Mouse (Mus musculus) adrenal gland (tissue): ENCODE results near the gene Camta1.

Source experiments
- intact Hi-C: fragments of 180-260 bp; cut with DNase I; formaldehyde crosslinking; loops from one replicate; pipeline ENCODE4 v1.15.1; 2025

Gene Camta1

GRCm38 (mm10) chr4:151694531-151694930 is 167.1 kb downstream of the Camta1 start:
- intact Hi-C loops, result no loop called here

- intact Hi-C loops, result no loop called here
Observed at GRCm38 (mm10) chr4:151694047-151694446, 167.6 kb downstream of the Camta1 start.

GRCm38 (mm10) chr4:151690041-151690440 is 171.6 kb downstream of the Camta1 start:
- intact Hi-C loops, result no loop called here

- intact Hi-C loops, result no loop called here
Observed at GRCm38 (mm10) chr4:151688206-151688605, 173.5 kb downstream of the Camta1 start.

- intact Hi-C loops, result no loop called here
Observed at GRCm38 (mm10) chr4:151684596-151684995, 177.1 kb downstream of the Camta1 start.

GRCm38 (mm10) chr4:151682831-151683488 is 178.7 kb downstream of the Camta1 start:
- intact Hi-C loops, result no loop called here

- intact Hi-C loops, result no loop called here
Observed at GRCm38 (mm10) chr4:151672452-151672851, 189.2 kb downstream of the Camta1 start.

- intact Hi-C loops, result no loop called here
Observed at GRCm38 (mm10) chr4:151666411-151666901, 195.2 kb downstream of the Camta1 start.

GRCm38 (mm10) chr4:151661486-151661885 is 200.2 kb downstream of the Camta1 start:
- intact Hi-C loops, result no loop called here

- intact Hi-C loops, result no loop called here
Observed at GRCm38 (mm10) chr4:151656427-151656826, 205.2 kb downstream of the Camta1 start.

GRCm38 (mm10) chr4:151655637-151656385 is 205.9 kb downstream of the Camta1 start:
- intact Hi-C loops, result no loop called here

- intact Hi-C loops, result no loop called here
Observed at GRCm38 (mm10) chr4:151655227-151655626, 206.4 kb downstream of the Camta1 start.

GRCm38 (mm10) chr4:151642418-151642817 is 219.3 kb downstream of the Camta1 start:
- intact Hi-C loops, result no loop called here

GRCm38 (mm10) chr4:151640971-151641370 is 220.7 kb downstream of the Camta1 start:
- intact Hi-C loops, result no loop called here

- intact Hi-C loops, result no loop called here
Observed at GRCm38 (mm10) chr4:151638941-151639340, 222.7 kb downstream of the Camta1 start.

GRCm38 (mm10) chr4:151637348-151637747 is 224.3 kb downstream of the Camta1 start:
- intact Hi-C loops, result no loop called here

GRCm38 (mm10) chr4:151634771-151635170 is 226.9 kb downstream of the Camta1 start:
- intact Hi-C loops, result no loop called here

GRCm38 (mm10) chr4:151633795-151634194 is 227.9 kb downstream of the Camta1 start:
- intact Hi-C loops, result no loop called here

GRCm38 (mm10) chr4:151632321-151632720 is 229.4 kb downstream of the Camta1 start:
- intact Hi-C loops, result no loop called here

GRCm38 (mm10) chr4:151630664-151631063 is 231.0 kb downstream of the Camta1 start:
- intact Hi-C loops, result no loop called here

- intact Hi-C loops, result no loop called here
Observed at GRCm38 (mm10) chr4:151630231-151630630, 231.4 kb downstream of the Camta1 start.

- intact Hi-C loops, result no loop called here
Observed at GRCm38 (mm10) chr4:151619541-151620016, 242.1 kb downstream of the Camta1 start.
